Mouse (Mus musculus) kidney, adult 2 months (tissue): ENCODE results near the gene Ap1s3.

Source experiments
- CTCF ChIP-seq: fragments of 200-500 bp; conservative IDR thresholded peaks from 2 replicates; pipeline ENCODE4 v1.5.1; 2011; ENCODE audit warnings: low read depth, mild to moderate bottlenecking, control low read depth, low read length, moderate library complexity, mixed read lengths; ENCODE audit not compliant: insufficient read depth, insufficient read length
- POLR2A ChIP-seq: fragments of 200-500 bp; IDR thresholded peaks from one replicate; pipeline ENCODE4 v1.6.1; 2011; ENCODE audit warnings: low read depth, low read length, control low read depth

DNA sequence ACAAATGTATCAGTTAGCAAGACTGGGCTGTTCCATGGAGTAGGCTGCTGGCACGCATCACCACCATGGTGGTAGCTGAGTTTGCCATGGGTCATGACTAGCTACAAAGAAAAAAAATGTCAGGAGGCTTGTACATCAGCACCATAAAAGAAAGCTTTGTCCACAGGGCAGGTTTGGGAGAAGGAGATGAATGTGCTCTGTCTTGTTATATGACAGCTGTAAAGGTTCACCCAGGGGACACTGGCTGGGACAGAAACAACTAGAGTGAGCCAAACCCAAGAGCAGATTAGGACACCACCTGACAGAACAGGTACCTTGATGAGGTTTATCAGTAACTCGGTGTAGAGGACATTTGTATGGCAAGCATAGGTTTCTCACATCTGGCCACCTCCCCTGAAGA, 32.9 kb upstream of the Ap1s3 start:
- TF ChIP-seq POLR2A (no peak), CTCF (no peak)
